Mouse (Mus musculus) urinary bladder, postnatal 14 days (tissue): ENCODE measurements around the gene Cobll1.

Experiments
- DNase-seq: peaks from one replicate; pipeline ENCODE4 v3.0.0; 2021; ENCODE audit warnings: low spot score

Cobll1 gene

DNA sequence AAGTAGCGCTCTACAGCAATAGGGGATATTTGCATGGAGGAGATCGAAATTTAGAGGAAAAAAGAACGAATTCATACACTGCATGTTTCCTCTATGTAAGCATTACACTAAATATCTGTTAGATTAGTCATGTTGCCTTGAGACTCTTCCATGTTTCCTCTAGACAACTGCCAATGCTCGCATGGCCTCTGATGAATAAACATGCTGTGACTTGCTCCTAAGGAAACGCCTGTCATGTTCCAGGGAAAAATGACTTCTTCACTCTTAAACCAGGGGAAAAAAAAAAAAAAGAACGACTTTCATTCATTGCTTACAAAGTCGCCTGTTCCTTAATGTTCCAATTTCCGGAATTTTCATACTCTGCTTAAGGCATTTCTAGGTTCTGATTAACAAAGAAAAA, 2.1 kb downstream of the Cobll1 start:
- no peak for DNase-seq

- no peak for DNase-seq
Measured at GRCm38 (mm10) chr2:65236644-65237043, 2.6 kb downstream of the Cobll1 start.

- DNase-seq: peak; percentile 45
Measured at GRCm38 (mm10) chr2:65232756-65233535, 6.3 kb downstream of the Cobll1 start.

DNA sequence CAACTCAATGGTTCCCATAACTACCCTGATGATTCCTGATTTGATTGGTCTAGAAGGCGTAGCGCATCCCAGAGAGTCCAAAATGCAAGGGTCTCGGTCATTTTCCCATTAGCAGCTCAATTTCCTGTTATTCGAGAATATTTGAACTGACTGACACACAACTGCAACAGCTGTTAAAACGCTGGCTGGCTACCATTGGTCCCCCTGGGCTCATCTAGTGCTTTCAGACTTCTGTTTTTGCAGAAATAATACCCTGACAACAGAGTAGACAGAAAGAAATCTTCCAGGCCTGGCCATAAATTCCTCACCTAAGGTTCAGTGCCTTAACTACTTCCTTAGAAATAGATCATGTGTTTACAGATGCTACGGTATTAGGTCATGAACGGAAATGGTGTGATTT, 10.8 kb downstream of the Cobll1 start:
- no peak for DNase-seq

DNA sequence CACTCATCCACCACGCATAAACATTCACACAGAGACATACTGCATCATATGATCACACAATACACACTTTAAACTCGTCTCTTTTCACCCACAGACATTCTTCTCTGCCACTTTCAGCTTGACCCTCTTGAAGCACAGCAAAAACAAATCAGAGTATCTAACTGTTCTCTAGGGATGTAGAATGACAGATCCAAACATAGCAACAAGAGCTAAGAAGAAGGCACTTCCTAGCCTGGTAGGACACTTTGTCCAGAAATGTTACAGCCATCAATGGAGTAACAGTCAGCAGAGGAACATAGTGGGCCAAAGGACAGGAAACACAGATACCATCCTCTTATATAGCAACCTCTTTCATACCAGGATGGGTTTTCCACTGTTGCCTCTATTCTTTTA, 11.3 kb downstream of the Cobll1 start:
- no peak for DNase-seq

DNA sequence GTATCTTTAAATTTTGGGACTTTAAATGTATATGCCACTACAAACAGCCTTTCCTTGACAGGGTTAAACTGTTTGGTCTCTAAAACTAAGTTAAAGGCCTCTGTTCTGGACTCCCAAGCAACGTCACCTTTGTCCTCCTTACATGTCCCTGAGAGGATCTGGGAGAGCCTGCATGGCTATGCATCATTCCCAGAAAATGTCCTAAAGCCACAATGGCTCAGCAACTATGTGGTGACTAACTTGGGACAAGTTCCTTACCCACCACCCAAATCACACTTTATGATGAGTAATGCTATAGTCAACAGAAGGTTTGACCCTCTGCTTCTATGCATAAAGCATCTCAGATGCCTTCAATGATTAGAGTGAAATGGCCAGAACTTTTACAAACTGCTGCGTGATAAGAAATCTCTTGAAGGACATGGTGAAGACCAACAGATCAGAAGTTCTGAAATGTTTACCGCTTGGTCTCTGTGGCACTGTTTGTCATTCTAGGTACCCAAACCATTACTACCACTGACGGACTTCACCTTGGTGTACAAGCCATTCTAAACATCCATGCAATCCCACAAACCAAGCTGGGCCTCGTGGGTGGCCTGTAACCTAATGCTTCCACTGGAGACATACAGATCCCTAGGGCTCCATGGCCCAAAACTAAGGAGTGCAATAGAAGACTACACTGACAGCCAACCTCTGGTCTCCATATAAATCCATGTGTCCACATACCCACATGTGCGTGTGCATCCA, 11.9 kb downstream of the Cobll1 start:
- DNase-seq: no peak

GRCm38 (mm10) chr2:65226494-65226893, 12.7 kb downstream of the Cobll1 start:
- no peak for DNase-seq

DNA sequence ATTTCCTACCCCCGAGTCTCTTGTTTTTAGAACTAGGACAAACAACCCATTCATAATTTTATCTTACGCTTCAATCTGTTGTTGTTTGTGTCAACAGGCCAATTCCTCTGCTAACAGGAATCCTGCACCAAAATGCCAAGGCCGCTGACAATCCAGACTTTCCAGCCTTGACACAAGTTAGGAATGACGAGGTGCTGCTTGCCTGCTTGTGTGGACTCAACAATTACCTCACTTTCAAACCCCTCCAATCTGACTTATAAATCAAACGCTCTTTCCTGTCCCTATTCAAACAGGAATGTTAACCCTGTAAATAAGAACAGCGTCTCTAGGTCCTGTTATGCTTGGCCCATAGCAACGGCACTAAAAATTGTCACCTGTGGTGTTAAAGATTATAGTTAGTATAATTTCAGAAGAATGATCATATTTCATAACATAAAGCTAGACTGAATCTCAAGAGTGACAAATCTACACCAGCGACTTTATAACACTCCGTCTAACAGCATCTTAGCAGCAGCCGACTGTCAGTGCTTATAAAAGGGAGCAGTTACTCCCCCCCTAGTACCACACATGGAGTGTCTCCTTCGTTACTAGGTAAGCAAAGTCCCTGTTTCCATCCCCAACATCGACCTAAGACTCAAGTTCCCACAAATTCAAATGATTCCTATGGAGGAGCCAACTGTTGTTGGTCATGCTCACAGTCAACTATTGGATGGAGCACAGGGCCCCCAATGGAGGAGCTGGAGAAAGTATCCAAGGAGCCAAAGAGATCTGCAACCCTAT, 15.1 kb downstream of the Cobll1 start:
- no peak for DNase-seq

- no peak for DNase-seq
Measured at GRCm38 (mm10) chr2:65223012-65223411, 16.2 kb downstream of the Cobll1 start.

DNA sequence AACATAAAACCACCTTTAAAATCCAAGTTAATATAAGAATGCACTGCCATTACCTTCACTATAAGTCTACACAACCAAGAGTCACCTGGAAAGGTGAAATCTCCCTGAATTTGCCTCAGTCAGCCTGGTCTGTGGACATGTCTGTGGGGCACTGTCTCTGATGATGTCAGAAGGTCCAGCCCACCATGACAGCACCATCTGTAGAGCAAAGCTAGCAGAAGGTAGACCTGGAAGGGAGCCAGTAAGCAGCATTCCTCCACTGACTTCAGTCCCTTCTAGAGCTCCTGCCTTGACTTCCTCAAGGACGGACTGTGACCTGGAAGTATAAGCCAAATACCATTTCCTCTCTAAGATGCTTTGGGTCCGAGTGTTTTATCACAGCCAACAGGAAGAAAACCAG, 17.6 kb downstream of the Cobll1 start:
- no peak for DNase-seq

DNA sequence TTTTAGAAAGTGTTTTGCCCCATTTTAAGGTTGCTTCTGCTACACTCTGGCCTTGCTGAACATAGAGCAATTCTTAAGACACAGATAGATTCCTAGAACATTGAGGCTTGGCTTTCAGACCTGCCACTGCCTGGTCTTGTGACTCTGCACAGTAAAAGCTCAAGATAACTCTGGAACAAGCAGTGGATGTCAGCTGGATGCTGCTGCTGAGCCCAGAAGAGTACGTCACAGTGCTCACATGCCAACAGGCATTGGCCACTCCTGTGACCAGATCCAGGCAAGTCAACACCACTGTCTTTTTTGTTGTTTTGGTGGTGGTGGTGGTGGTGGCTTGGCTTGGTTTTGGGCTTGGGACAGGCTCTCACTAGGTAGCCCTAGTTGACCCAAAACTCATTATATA, 18.6 kb downstream of the Cobll1 start:
- peak; percentile 29 for DNase-seq

DNA sequence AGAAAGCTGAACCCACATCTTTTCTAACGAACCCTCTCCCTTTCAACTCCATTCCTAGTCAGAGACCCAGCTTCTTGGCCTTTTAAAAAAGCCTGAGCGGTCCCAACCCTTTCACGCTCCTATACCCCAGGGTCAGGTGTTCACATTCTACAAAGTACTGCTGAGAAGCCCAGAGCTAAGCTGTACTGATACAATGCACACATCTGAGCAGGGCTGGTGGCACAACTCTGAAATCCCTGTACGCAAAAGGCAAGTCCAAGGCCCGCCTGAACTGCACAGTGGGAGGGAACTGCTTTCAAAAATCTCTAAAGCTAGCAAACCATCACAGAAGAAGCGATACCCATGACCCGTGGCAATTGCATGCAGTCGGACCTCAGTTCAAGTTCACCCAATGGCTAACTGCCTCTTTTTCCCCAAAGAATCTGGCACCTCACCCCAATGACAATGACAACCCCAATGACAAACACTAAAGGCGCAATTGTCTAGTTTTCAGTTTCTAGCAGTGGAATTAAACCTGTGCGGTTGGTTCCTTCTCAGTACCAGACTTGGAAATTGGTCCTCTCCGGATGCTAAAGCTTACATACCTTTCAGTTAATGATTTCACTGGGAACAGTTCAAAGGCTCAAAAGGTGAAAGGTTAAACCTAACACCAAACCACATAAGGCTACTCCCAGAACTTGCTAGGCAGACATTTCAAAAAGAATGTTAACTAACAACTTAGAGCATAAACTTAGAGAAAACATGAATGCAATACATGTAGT, 19.6 kb downstream of the Cobll1 start:
- no peak for DNase-seq

- DNase-seq: no peak
Measured at GRCm38 (mm10) chr2:65218318-65218717, 20.9 kb downstream of the Cobll1 start.

- no peak for DNase-seq
Measured at GRCm38 (mm10) chr2:65217677-65218076, 21.5 kb downstream of the Cobll1 start.

GRCm38 (mm10) chr2:65216163-65216562, 23.0 kb downstream of the Cobll1 start:
- DNase-seq: no peak

- DNase-seq: no peak
Measured at GRCm38 (mm10) chr2:65214556-65214955, 24.6 kb downstream of the Cobll1 start.

DNA sequence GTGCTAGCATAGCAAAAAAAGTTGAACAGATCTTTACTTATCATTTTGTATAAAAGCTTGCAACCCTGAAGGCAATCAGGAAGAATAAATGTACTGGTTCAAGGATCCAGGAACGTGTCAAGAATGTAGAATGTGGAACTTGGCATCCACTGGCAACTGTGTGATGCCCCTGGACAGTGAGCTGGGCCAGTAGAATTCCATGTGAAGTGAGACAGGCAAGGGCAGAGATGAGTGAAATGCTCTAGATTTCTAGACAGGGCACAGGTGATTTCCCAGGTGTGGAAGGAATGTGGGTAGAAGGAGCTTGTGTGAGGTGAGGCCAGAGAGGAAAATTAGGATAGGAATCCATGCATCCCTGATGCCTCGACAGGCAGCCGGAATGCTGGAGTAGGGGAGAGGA, 25.5 kb downstream of the Cobll1 start:
- no peak for DNase-seq

- no peak for DNase-seq
Measured at GRCm38 (mm10) chr2:65211620-65212019, 27.6 kb downstream of the Cobll1 start.

GRCm38 (mm10) chr2:65207750-65208149, 31.5 kb downstream of the Cobll1 start:
- no peak for DNase-seq

- no peak for DNase-seq
Measured at GRCm38 (mm10) chr2:65203699-65204098, 35.5 kb downstream of the Cobll1 start.

GRCm38 (mm10) chr2:65199706-65200105, 39.5 kb downstream of the Cobll1 start:
- no peak for DNase-seq

DNA sequence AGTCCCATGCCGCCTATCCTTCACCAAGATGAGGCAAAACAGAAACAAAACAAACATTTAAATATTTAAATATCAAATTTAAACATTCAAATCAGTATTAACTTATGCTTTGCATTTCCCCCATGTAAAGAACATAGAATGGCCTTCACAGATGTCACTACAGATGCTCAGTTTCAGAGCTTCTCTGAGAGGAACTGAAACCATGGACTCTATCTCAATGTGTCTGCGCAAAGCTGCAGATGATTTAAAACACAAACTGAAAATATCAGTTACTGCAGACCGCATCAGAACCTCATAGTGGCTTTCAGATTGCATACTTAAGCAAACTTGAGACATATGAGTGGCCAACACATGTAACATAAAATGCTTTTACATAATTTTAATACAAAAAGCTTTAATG, 40.6 kb downstream of the Cobll1 start:
- DNase-seq: no peak
